Comparison of ENCODE assay signal across 17 mouse cellular contexts in the genomic region with DNA sequence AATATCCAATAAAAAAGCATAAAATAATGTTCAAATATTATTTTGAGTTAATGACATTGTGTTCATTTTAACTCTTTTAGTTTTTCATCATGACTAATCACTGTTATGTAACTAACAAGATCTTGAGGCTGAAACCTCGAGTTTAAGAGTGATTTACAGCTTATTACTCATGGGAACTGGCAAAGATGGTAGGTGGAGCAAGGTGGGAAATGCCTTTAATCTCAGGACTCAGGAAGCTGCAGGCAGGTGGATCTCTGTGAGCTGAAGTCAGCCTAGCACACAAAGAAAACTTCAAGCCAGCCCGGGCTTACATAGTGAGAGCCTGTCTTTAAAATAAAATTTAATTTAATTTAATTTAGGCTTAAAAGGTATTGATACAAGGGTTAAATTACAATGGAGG. TPM values are rescaled to one million over a fixed set of nuclear protein-coding genes. Genes with fewer than 3 reads are reported as not detected.
DNase-seq lines count a peak whose midpoint lies in the region.
"Had no signal": no experiment of that assay in that cellular context is flagged by ENCODE, and none has a peak within 500 bp of the region (broad histone marks: within the 10 kb centered on the region; RNA-seq: fewer than 3 reads in every experiment).

No protein-coding gene starts in this region.

- peak; percentile 16 for DNase-seq in adrenal gland, adult 2 months
- DNase-seq in adrenal gland, adult 18-20 months (ENCODE audit: low spot score in 2 of 2) = no peak
- DNase-seq in brain, adult 2 months (ENCODE audit: low read depth, low spot score) = peak; percentile 29
- no peak for DNase-seq in kidney, postnatal 4 days
- DNase-seq: adrenal gland, adult 8-10 months; adrenal gland, postnatal 10 days; adrenal gland, postnatal 14 days; adrenal gland, postnatal 25 days; B cell, adult 2 months; cerebellum, adult 11 months; cerebellum, adult 11-12 months; cerebellum, adult 18-20 months; cerebellum, adult 2 months; cerebellum, adult 8-10 months; cerebellum, adult 9-10 months had no signal

RNA-seq across cellular contexts. Expression of gene Etv1, which starts 19.9 kb away (rescaled TPM):
- 10 to 100 TPM; 62.0 to 64.9 TPM for total RNA-seq in adrenal gland, adult 2 months (2021)
- polyA plus RNA-seq in adrenal gland, adult 2 months (2012; rRNA removed) = 11.8 and 18.9 TPM in 2 replicates
- total RNA-seq in adrenal gland, adult 18-20 months (2021) = 10 to 100 TPM; 24.5 to 61.8 TPM
- total RNA-seq: MEL had no signal
- polyA plus RNA-seq: G1E had no signal

Comparison
In these comparisons a context has a peak if more than half of its experiments do, and no peak if none do; other contexts are left out.
1. DNase-seq: peak in adrenal gland, adult 2 months (single experiment) and brain, adult 2 months (single experiment); none in adrenal gland, adult 18-20 months (0 of 2) and kidney, postnatal 4 days (0 of 2).